Mouse (Mus musculus) hindbrain, postnatal 0 days (tissue): Measurements from ENCODE around the gene Kbtbd6. TPM values are rescaled to one million over a fixed set of nuclear protein-coding genes. Genes with fewer than 3 reads are reported as not detected.

Source experiments
- ATAC-seq: fragments of 200-750 bp; cut with Nextera tagmentation; 2 replicates; pipeline ENCODE4 v1.8.0; 2017; ENCODE audit warnings: mild to moderate bottlenecking, moderate TSS enrichment, moderate library complexity
- DNase-seq: peaks from one replicate; pipeline ENCODE4 v3.0.0-alpha.2; 2015; ENCODE audit warnings: low spot score
- H3K27ac ChIP-seq: fragments of 300-500 bp; sonication (generic); 2 replicates; pipeline ENCODE4 v1.5.1; 2014; ENCODE audit warnings: mild to moderate bottlenecking
- H3K27me3 ChIP-seq: fragments of 300-500 bp; sonication (generic); 2 replicates; pipeline ENCODE4 v1.6.1; 2014; ENCODE audit warnings: low read length, mixed read lengths; ENCODE audit not compliant: insufficient read depth
- H3K36me3 ChIP-seq: fragments of 300-500 bp; sonication (generic); 2 replicates; pipeline ENCODE4 v1.6.1; 2014; ENCODE audit warnings: low read length, mixed read lengths; ENCODE audit not compliant: insufficient read depth
- H3K4me1 ChIP-seq: fragments of 300-500 bp; sonication (generic); 2 replicates; pipeline ENCODE4 v1.6.1; 2014; ENCODE audit warnings: antibody characterized with exemption, low read length, mixed read lengths; ENCODE audit not compliant: insufficient read depth
- H3K4me2 ChIP-seq: fragments of 300-500 bp; sonication (generic); 2 replicates; pipeline ENCODE4 v1.6.1; 2014; ENCODE audit warnings: low read depth, mild to moderate bottlenecking, low read length, moderate library complexity, mixed read lengths
- H3K4me3 ChIP-seq: fragments of 300-500 bp; sonication (generic); 2 replicates; pipeline ENCODE4 v1.5.1; 2014; ENCODE audit warnings: low read length
- H3K9ac ChIP-seq: fragments of 300-500 bp; sonication (generic); replicated peaks from 2 replicates; pipeline ENCODE4 v1.6.1; 2014; ENCODE audit warnings: mild to moderate bottlenecking, low read length, moderate library complexity, mixed read lengths
- H3K9me3 ChIP-seq: fragments of 300-500 bp; sonication (generic); 2 replicates; pipeline ENCODE4 v1.6.1; 2016; ENCODE audit warnings: low read length, mixed read lengths
- CTCF ChIP-seq: IDR thresholded peaks from 2 replicates; pipeline ENCODE4 v1.5.1; 2016; ENCODE audit warnings: antibody characterized with exemption, control low read depth, low read depth
- WGBS: fragments of 180-500 bp; shearing (Covaris S2); extraction: QIAGEN DNeasy Blood & Tissue Kit; methylation state at CpG from one replicate; pipeline ENCODE4 v1.1.7; 2014; 5-methylcytosine and 5-hydroxymethylcytosine counted together
- polyA plus RNA-seq: library from polyadenylated mRNA; unstranded; fragments of >200 nt; fragmentation: Nextera tagmentation; extraction: Ambion mirVana; gene quantifications from 2 replicates; pipeline ENCODE4 v1.2.1, GENCODE M21; 2015
- total RNA-seq: library from RNA; depleted of rRNA; stranded (reverse); fragments of >200 nt; gene quantifications from 2 replicates; pipeline ENCODE4 v1.2.3, GENCODE M21; 2014

Kbtbd6 gene
- total and polyA plus RNA-seq, 2 experiments from 2014 or later = 1.1 to 2.9 TPM

- H3K9ac ChIP-seq = peak overlapping the region; percentile 50
- H3K9me3 ChIP-seq = no peaks in the 10 kb centered on the region
- H3K27ac ChIP-seq = peak overlapping the region; percentile 67
- peak; percentile 77 for ATAC-seq
- H3K36me3 ChIP-seq = no peaks in the 10 kb centered on the region
- H3K4me3 ChIP-seq = peak overlapping the region; percentile 42
- 7% methylated on average over 19 of the region's 19 CpGs for WGBS
- peaks cover 16% of the 10 kb centered on the region; the same call in 1 of the 2 replicates for H3K4me1 ChIP-seq
- no peaks in the 10 kb centered on the region for H3K27me3 ChIP-seq
- peak overlapping the region; percentile 82 for H3K4me2 ChIP-seq
- DNase-seq = peak; percentile 78
- peak; percentile 58 for TF ChIP-seq CTCF
These were observed 35.5 kb downstream of the Kbtbd6 start for GRCm38 (mm10) chr14:79486993-79487731.

DNA sequence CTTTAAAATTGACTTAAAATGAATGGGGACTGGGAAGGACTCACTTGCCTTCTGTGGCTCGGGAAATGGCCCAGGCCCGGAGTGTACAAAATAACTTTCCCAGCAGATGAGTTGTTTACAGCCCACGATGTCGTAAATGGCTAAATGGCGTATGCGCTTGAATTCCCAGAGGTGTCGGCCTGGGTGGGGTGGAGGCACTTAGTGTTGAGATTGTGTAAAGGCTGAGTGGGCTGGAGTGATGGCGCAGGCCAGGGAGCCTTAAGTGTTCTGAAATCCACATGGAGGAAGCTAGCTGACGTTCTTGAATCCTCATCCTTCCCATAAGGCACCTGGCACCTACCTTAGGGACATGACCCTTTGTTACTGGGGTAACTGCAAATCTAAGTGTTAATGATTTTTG is 36.9 kb downstream of the Kbtbd6 start:
- no peak for DNase-seq
- TF ChIP-seq CTCF = no peak
- ATAC-seq = no peak
- H3K4me2 ChIP-seq = no peak overlapping the region
- no peak overlapping the region for H3K27ac ChIP-seq
- H3K9ac ChIP-seq = no peak overlapping the region
- H3K27me3 ChIP-seq = no peaks in the 10 kb centered on the region
- H3K9me3 ChIP-seq = no peaks in the 10 kb centered on the region
- H3K4me3 ChIP-seq = no peak overlapping the region
- no peaks in the 10 kb centered on the region for H3K36me3 ChIP-seq
- H3K4me1 ChIP-seq = peaks cover 9% of the 10 kb centered on the region; the same call in 1 of the 2 replicates
- WGBS = 81% methylated on average over 9 of the region's 9 CpGs

DNA sequence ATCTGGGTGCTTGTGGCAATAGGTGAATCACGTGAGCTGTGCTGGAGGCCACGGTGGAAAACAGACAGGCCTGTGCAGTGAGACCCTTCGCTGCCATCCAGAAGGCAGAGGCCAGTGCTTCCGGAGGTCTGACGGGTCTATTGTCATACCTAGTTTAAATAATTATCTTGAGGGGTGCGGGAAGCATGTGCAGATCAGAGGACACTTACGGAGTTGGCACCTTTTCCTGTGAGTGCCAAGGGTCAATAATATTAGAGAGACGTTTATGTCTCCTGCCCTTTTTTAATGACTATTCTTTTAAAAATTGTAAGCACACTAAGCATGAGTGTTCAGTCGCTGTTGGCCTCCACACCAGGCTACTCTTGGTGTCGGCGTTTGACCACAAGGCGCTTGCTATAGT is 37.5 kb downstream of the Kbtbd6 start:
- Histone ChIP-seq H3K36me3 (no peaks in the 10 kb centered on the region), H3K4me1 (peaks cover 9% of the 10 kb centered on the region; the same call in 1 of the 2 replicates), H3K9ac (no peak overlapping the region), H3K4me2 (no peak overlapping the region), H3K4me3 (no peak overlapping the region), H3K27me3 (no peaks in the 10 kb centered on the region), H3K9me3 (no peaks in the 10 kb centered on the region), H3K27ac (no peak overlapping the region)
- ATAC-seq = no peak
- WGBS = 77% methylated on average over 12 of the region's 12 CpGs
- no peak for DNase-seq
- TF ChIP-seq CTCF = no peak

GRCm38 (mm10) chr14:79490246-79490645 is 38.6 kb downstream of the Kbtbd6 start:
- 75% methylated on average over 3 of the region's 3 CpGs for WGBS
- Histone ChIP-seq H3K36me3 (no peaks in the 10 kb centered on the region), H3K9ac (no peak overlapping the region)

GRCm38 (mm10) chr14:79494349-79494748 is 42.7 kb downstream of the Kbtbd6 start:
- Histone ChIP-seq H3K9ac (no peak overlapping the region), H3K4me1 (no peaks in the 10 kb centered on the region), H3K36me3 (no peaks in the 10 kb centered on the region), H3K9me3 (no peaks in the 10 kb centered on the region), H3K27me3 (no peaks in the 10 kb centered on the region), H3K27ac (no peak overlapping the region), H3K4me2 (no peak overlapping the region), H3K4me3 (no peak overlapping the region)
- no peak for TF ChIP-seq CTCF
- WGBS = 91% methylated on average over 6 of the region's 6 CpGs
- no peak for ATAC-seq
- DNase-seq = no peak

More at GRCm38 (mm10) chr14:79490246-79490645, 38.6 kb downstream of the Kbtbd6 start:
- H3K27ac ChIP-seq = no peak overlapping the region
- H3K27me3 ChIP-seq = no peaks in the 10 kb centered on the region
- TF ChIP-seq CTCF = no peak
- no peak overlapping the region for H3K4me3 ChIP-seq
- no peaks in the 10 kb centered on the region for H3K9me3 ChIP-seq
- H3K4me2 ChIP-seq = no peak overlapping the region
- H3K4me1 ChIP-seq = peaks cover 9% of the 10 kb centered on the region; the same call in 1 of the 2 replicates
- ATAC-seq = no peak
- no peak for DNase-seq

DNA sequence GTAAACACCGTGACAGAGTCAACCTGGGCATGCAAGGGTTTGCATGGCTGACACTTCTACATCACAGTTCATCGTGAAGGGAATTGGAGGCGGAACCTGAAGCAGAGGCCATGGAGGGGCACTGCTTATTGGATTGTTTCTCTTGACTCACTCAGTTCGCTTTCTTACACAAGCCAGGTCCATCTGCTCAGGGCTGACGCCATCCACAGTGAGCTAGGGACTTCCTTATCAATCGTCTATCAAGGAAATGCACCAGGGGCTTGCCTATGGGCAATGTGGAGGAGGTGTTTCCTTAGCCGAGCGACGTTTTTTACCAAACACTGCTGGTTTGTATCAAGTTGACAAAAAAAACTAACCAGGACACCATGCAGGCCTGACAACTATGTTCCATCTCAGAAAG is 47.7 kb downstream of the Kbtbd6 start:
- no peak overlapping the region for H3K9ac ChIP-seq
- H3K27ac ChIP-seq = no peak overlapping the region
- DNase-seq = no peak
- WGBS = 88% methylated on average over 9 of the region's 9 CpGs
- ATAC-seq = no peak
- H3K9me3 ChIP-seq = no peaks in the 10 kb centered on the region
- TF ChIP-seq CTCF = no peak
- H3K4me2 ChIP-seq = no peak overlapping the region
- H3K4me1 ChIP-seq = no peaks in the 10 kb centered on the region
- no peaks in the 10 kb centered on the region for H3K27me3 ChIP-seq
- H3K36me3 ChIP-seq = no peaks in the 10 kb centered on the region
- H3K4me3 ChIP-seq = no peak overlapping the region

DNA sequence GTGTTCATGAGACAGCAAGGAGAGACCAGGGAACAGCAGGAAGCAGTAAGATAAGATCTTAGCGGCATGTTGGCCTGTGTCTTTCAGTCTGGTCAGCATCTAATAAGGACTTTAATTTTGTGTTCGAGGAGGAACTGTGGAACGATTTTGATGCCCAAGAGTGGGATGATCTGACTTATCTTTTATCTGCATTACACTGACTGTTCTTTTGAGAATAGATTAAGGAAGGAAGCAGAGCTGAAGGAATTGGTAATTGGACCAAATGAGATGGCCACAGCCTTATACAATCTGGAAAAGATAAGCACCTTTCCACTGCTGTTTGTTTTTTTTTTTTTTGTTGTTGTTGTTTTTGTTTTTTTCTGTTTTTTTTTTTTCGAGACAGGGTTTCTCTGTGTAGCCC is 49.1 kb downstream of the Kbtbd6 start:
- Histone ChIP-seq H3K9me3 (no peaks in the 10 kb centered on the region), H3K4me2 (no peak overlapping the region), H3K36me3 (no peaks in the 10 kb centered on the region), H3K27me3 (no peaks in the 10 kb centered on the region), H3K9ac (no peak overlapping the region), H3K27ac (no peak overlapping the region), H3K4me3 (no peak overlapping the region), H3K4me1 (no peaks in the 10 kb centered on the region)
- 88% methylated on average over 4 of the region's 4 CpGs for WGBS
- ATAC-seq (no peak), DNase-seq (no peak)
- TF ChIP-seq CTCF = no peak
